Mouse (Mus musculus): ENCODE measurements around the gene Nr5a1. TPM values are rescaled to one million over a fixed set of nuclear protein-coding genes. Genes with fewer than 3 reads are reported as not detected.

The Nr5a1 gene
- not detected in 2 replicates for polyA plus RNA-seq (2012; ENCODE audit: insufficient read depth, low replicate concordance)

GRCm38 (mm10) chr2:38714324-38714723 is at the start of gene Nr5a1:
Nr5a1 (minus strand) TSS chr2:38714542.
- Histone ChIP-seq H3K9me3 (no peaks in the 10 kb centered on the region), H3K27me3 (replicated peaks) (peaks cover 87% of the 10 kb centered on the region), H3K36me3 (replicated peaks; ENCODE audit: low read length) (no peaks in the 10 kb centered on the region), H3K4me1 (peaks cover 22% of the 10 kb centered on the region), H3K4me3 (replicated peaks) (no peak within 1 kb of the TSS)
- TF ChIP-seq FLI1 (IDR thresholded peaks at IDR 0.05; ENCODE audit: low read length) (no peak), GATA1 (IDR thresholded peaks at IDR 0.05; ENCODE audit: borderline replicate concordance, low read length) (no peak)

DNA sequence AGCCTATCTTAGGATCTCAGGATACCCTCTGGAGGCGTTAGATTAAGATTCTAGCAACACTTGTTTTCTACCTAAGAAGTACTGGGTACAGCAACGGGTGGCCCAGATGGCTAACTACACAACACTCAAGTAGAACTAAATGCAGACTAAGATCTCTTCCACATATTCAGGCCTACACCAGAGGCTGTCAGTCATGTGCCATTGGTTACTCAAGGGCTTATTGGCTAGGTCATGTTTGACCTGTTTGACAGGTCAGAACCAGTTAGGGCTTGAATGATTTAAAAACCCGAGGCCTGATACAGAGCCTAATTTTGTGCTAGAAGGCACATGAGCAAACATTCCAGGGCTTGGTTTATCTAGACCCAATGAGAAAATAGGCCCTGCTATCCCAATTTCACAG is 25.5 kb upstream of the Nr5a1 start:
- TF ChIP-seq GATA1 (IDR thresholded peaks at IDR 0.05; ENCODE audit: borderline replicate concordance, low read length) (no peak), FLI1 (IDR thresholded peaks at IDR 0.05; ENCODE audit: low read length) (no peak)
- Histone ChIP-seq H3K9me3 (no peaks in the 10 kb centered on the region), H3K36me3 (replicated peaks; ENCODE audit: low read length) (no peaks in the 10 kb centered on the region), H3K27me3 (replicated peaks) (peaks cover 11% of the 10 kb centered on the region), H3K4me3 (replicated peaks) (no peak overlapping the region), H3K4me1 (peaks cover 10% of the 10 kb centered on the region)

- Histone ChIP-seq H3K9me3 (no peaks in the 10 kb centered on the region), H3K27me3 (replicated peaks) (peaks cover 14% of the 10 kb centered on the region), H3K36me3 (replicated peaks; ENCODE audit: low read length) (no peaks in the 10 kb centered on the region), H3K4me1 (peaks cover 10% of the 10 kb centered on the region), H3K4me3 (replicated peaks) (no peak overlapping the region)
- TF ChIP-seq FLI1 (IDR thresholded peaks at IDR 0.05; ENCODE audit: low read length) (no peak), GATA1 (IDR thresholded peaks at IDR 0.05; ENCODE audit: borderline replicate concordance, low read length) (no peak)
Measured at GRCm38 (mm10) chr2:38739410-38739809, 25.1 kb upstream of the Nr5a1 start.

- Histone ChIP-seq H3K36me3 (replicated peaks; ENCODE audit: low read length) (no peaks in the 10 kb centered on the region), H3K9me3 (no peaks in the 10 kb centered on the region), H3K4me3 (replicated peaks) (no peak overlapping the region), H3K4me1 (peaks cover 10% of the 10 kb centered on the region), H3K27me3 (replicated peaks) (peaks cover 17% of the 10 kb centered on the region)
- no peak for TF ChIP-seq GATA1 (IDR thresholded peaks at IDR 0.05; ENCODE audit: borderline replicate concordance, low read length)
- no peak for TF ChIP-seq FLI1 (IDR thresholded peaks at IDR 0.05; ENCODE audit: low read length)
Measured at GRCm38 (mm10) chr2:38738601-38739301, 24.4 kb upstream of the Nr5a1 start.

- no peak for TF ChIP-seq GATA1 (IDR thresholded peaks at IDR 0.05; ENCODE audit: borderline replicate concordance, low read length)
- TF ChIP-seq FLI1 (IDR thresholded peaks at IDR 0.05; ENCODE audit: low read length), result no peak
- Histone ChIP-seq H3K4me1 (peaks cover 10% of the 10 kb centered on the region), H3K4me3 (replicated peaks) (no peak overlapping the region), H3K27me3 (replicated peaks) (peaks cover 17% of the 10 kb centered on the region), H3K36me3 (replicated peaks; ENCODE audit: low read length) (no peaks in the 10 kb centered on the region), H3K9me3 (no peaks in the 10 kb centered on the region)
Measured at GRCm38 (mm10) chr2:38735740-38736139, 21.4 kb upstream of the Nr5a1 start.

DNA sequence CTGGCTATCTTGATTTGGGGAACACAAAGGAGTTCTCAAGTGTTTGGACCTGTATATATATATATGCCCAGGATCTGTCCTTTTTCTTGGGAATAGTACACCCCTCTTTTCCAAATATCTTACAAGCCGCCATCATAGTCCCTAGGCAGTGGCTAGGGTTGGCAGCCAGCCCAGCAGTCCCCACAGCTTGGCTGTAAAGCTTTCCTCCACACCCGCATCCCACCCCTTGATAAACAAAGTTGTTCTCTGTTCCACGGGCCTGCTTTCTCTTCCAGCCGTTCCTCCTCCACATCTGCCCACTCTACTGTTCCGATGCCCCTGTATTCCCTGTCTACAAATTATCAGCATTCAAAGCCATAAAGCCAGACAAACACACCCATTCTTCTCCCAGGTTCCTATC is 20.4 kb upstream of the Nr5a1 start:
- Histone ChIP-seq H3K36me3 (replicated peaks; ENCODE audit: low read length) (no peaks in the 10 kb centered on the region), H3K27me3 (replicated peaks) (peaks cover 17% of the 10 kb centered on the region), H3K4me1 (peaks cover 10% of the 10 kb centered on the region), H3K4me3 (replicated peaks) (no peak overlapping the region), H3K9me3 (no peaks in the 10 kb centered on the region)
- TF ChIP-seq FLI1 (IDR thresholded peaks at IDR 0.05; ENCODE audit: low read length), result no peak

DNA sequence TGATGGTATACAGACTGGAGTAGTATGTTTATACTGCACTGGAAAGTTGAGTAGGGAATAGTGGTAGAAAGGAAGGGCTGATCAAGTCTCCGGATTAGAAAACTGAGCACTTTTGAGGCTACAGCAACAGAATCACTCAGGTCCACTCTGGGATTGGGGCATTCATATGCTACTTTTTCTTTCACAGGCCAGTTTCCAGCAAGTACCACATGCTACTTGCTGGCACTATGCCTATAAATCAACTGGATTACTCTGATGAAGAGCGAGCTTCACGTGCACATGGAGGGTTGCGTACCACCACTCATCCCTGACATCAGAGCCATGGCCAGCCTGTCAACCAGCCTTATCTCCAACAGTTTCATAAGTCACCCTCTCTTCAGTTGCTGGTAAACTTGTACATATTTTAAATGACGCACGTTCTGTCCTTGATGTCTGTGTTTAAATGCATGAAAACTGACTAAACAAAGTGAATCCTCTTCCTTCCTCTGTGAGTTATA is 16.0 kb upstream of the Nr5a1 start:
- H3K27me3 ChIP-seq (replicated peaks), result peaks cover 20% of the 10 kb centered on the region
- no peak for TF ChIP-seq GATA1 (IDR thresholded peaks at IDR 0.05; ENCODE audit: borderline replicate concordance, low read length)
- no peak for TF ChIP-seq FLI1 (IDR thresholded peaks at IDR 0.05; ENCODE audit: low read length)
- H3K9me3 ChIP-seq, result no peaks in the 10 kb centered on the region
- no peak overlapping the region for H3K4me3 ChIP-seq (replicated peaks)
- H3K4me1 ChIP-seq, result no peaks in the 10 kb centered on the region
- no peaks in the 10 kb centered on the region for H3K36me3 ChIP-seq (replicated peaks; ENCODE audit: low read length)

GRCm38 (mm10) chr2:38725427-38725826 is 11.1 kb upstream of the Nr5a1 start:
- Histone ChIP-seq H3K9me3 (no peaks in the 10 kb centered on the region), H3K27me3 (replicated peaks) (peaks cover 40% of the 10 kb centered on the region), H3K36me3 (replicated peaks; ENCODE audit: low read length) (no peaks in the 10 kb centered on the region), H3K4me1 (no peaks in the 10 kb centered on the region), H3K4me3 (replicated peaks) (no peak overlapping the region)
- no peak for TF ChIP-seq GATA1 (IDR thresholded peaks at IDR 0.05; ENCODE audit: borderline replicate concordance, low read length)
- TF ChIP-seq FLI1 (IDR thresholded peaks at IDR 0.05; ENCODE audit: low read length), result no peak

- peaks cover 6% of the 10 kb centered on the region for H3K4me1 ChIP-seq
- TF ChIP-seq GATA1 (IDR thresholded peaks at IDR 0.05; ENCODE audit: borderline replicate concordance, low read length), result no peak
- no peak for TF ChIP-seq FLI1 (IDR thresholded peaks at IDR 0.05; ENCODE audit: low read length)
- H3K27me3 ChIP-seq (replicated peaks), result peaks cover 54% of the 10 kb centered on the region
- no peak overlapping the region for H3K4me3 ChIP-seq (replicated peaks)
- no peaks in the 10 kb centered on the region for H3K36me3 ChIP-seq (replicated peaks; ENCODE audit: low read length)
- H3K9me3 ChIP-seq, result no peaks in the 10 kb centered on the region
Measured at GRCm38 (mm10) chr2:38723378-38723777, 9.0 kb upstream of the Nr5a1 start.

- Histone ChIP-seq H3K27me3 (replicated peaks) (peaks cover 62% of the 10 kb centered on the region), H3K9me3 (no peaks in the 10 kb centered on the region), H3K36me3 (replicated peaks; ENCODE audit: low read length) (no peaks in the 10 kb centered on the region), H3K4me1 (peaks cover 6% of the 10 kb centered on the region), H3K4me3 (replicated peaks) (no peak overlapping the region)
- TF ChIP-seq FLI1 (IDR thresholded peaks at IDR 0.05; ENCODE audit: low read length), result no peak
- no peak for TF ChIP-seq GATA1 (IDR thresholded peaks at IDR 0.05; ENCODE audit: borderline replicate concordance, low read length)
Measured at GRCm38 (mm10) chr2:38722076-38722475, 7.7 kb upstream of the Nr5a1 start.
